Mouse (Mus musculus) embryonic facial prominence, embryonic 10.5 days (tissue): Measurements from ENCODE around the gene Fkbp8. TPM values are rescaled to one million over a fixed set of nuclear protein-coding genes. Genes with fewer than 3 reads are reported as not detected.

Experiments
- DNase-seq: peaks from one replicate; pipeline ENCODE4 v3.0.0-alpha.2; 2017; ENCODE audit warnings: low spot score
- H3K27ac ChIP-seq: fragments of 300-500 bp; sonication (generic); replicated peaks from 2 replicates; pipeline ENCODE4 v1.5.1; 2016; ENCODE audit warnings: mild to moderate bottlenecking
- H3K27me3 ChIP-seq: fragments of 300-500 bp; sonication (generic); replicated peaks from 2 replicates; pipeline ENCODE4 v1.6.1; 2016; ENCODE audit warnings: low read depth, mild to moderate bottlenecking; ENCODE audit not compliant: poor library complexity, severe bottlenecking
- H3K36me3 ChIP-seq: fragments of 300-500 bp; sonication (generic); replicated peaks from 2 replicates; pipeline ENCODE4 v1.6.1; 2016; ENCODE audit warnings: mild to moderate bottlenecking, moderate library complexity
- H3K4me1 ChIP-seq: fragments of 300-500 bp; sonication (generic); 2 replicates; pipeline ENCODE4 v1.6.1; 2016
- H3K4me3 ChIP-seq: fragments of 300-500 bp; sonication (generic); 2 replicates; pipeline ENCODE4 v1.5.1; 2016; ENCODE audit warnings: mild to moderate bottlenecking, moderate library complexity
- H3K9me3 ChIP-seq: fragments of 300-500 bp; sonication (generic); 2 replicates; pipeline ENCODE4 v1.6.1; 2016; ENCODE audit warnings: mild to moderate bottlenecking
- WGBS: fragments of 180-500 bp; shearing (Covaris S2); methylation state at CpG from one replicate; pipeline ENCODE4 v1.1.7; 2016; 5-methylcytosine and 5-hydroxymethylcytosine counted together
- polyA plus RNA-seq: library from polyadenylated mRNA; unstranded; fragments of >200 nt; fragmentation: Nextera tagmentation; extraction: Ambion mirVana; gene quantifications from 2 replicates; pipeline ENCODE4 v1.2.1, GENCODE M21; 2016

Fkbp8 gene
- polyA plus RNA-seq, result 278 and 285 TPM in 2 replicates

GRCm38 (mm10) chr8:70527512-70528181 lies at the start of gene Fkbp8, which contains the start of gene Kxd1:
Fkbp8 (plus strand) TSS chr8:70527724.
Kxd1 (minus strand) TSS chr8:70527956.
- H3K27me3 ChIP-seq, result no peaks in the 10 kb centered on the region
- under 1% methylated on average over 61 of the region's 61 CpGs for WGBS
- DNase-seq, result peak; percentile 98
- peaks cover 34% of the 10 kb centered on the region for H3K4me1 ChIP-seq
- peaks cover 36% of the 10 kb centered on the region for H3K36me3 ChIP-seq
- peak within 1 kb of the TSS; percentile 99 for H3K27ac ChIP-seq
- H3K4me3 ChIP-seq, result peak within 1 kb of the TSS; percentile 90
- no peaks in the 10 kb centered on the region for H3K9me3 ChIP-seq

DNA sequence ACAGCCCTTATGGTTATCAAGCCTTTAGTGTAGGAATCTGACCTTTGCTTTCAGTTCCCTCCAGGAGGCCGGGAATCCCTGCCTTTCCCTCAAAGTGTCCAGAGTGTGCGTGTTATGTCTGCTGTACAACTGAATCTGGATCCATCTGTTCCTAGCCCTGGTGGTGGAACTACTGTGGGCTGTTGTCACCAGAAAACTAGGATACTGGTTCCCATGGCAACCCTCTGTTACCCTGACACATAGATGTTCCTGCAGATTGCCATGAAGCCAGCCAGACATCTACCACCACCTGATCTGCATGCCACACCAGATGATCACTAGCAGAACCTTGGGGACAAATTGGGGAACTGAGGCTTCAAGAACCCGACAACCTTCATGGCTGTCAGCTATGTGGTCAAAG lies 45.6 kb upstream of the Fkbp8 start:
- peaks cover 30% of the 10 kb centered on the region for H3K4me1 ChIP-seq
- WGBS, result 77% methylated on average over 3 of the region's 3 CpGs
- H3K36me3 ChIP-seq, result peaks cover 8% of the 10 kb centered on the region; the same call in 1 of the 2 replicates
- no peak overlapping the region for H3K4me3 ChIP-seq
- no peak overlapping the region for H3K27ac ChIP-seq
- H3K9me3 ChIP-seq, result no peaks in the 10 kb centered on the region
- peaks cover 79% of the 10 kb centered on the region for H3K27me3 ChIP-seq
- no peak for DNase-seq

- WGBS, result 62% methylated on average over 2 of the region's 2 CpGs
- Histone ChIP-seq H3K36me3 (peaks cover 8% of the 10 kb centered on the region; the same call in 1 of the 2 replicates), H3K27me3 (peaks cover 83% of the 10 kb centered on the region), H3K4me1 (peaks cover 30% of the 10 kb centered on the region), H3K9me3 (no peaks in the 10 kb centered on the region), H3K27ac (no peak overlapping the region), H3K4me3 (no peak overlapping the region)
- no peak for DNase-seq
Measured at GRCm38 (mm10) chr8:70482943-70483342, 44.6 kb upstream of the Fkbp8 start.

DNA sequence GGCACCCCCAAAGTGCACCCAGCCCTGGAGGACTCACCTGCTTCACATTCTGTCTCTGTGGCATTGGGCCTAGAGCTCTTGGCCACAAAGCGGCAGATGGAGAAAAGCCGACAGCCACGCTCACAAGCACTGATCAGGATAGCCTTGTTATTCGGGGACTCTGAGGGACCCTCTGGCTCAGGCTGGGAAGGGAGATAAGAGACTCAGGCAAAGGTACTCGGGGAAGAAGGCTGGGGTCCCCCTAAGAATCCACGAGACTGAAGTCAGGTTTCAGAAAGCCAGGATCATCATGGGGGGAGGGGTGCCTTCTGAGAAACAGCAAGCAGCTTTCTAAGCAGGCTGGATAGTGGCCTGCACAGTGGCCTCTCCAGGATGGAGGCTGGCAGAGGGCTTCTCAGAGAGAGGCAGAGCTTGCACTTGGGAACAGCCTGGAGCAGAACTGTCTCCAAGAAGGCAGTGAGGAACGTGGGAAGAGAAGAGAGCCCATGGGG lies 41.3 kb upstream of the Fkbp8 start:
- H3K36me3 ChIP-seq, result peaks cover 8% of the 10 kb centered on the region; the same call in 1 of the 2 replicates
- H3K9me3 ChIP-seq, result no peaks in the 10 kb centered on the region
- peak overlapping the region; percentile 87 for H3K27ac ChIP-seq
- H3K4me1 ChIP-seq, result peaks cover 57% of the 10 kb centered on the region
- peak overlapping the region; percentile 73 for H3K4me3 ChIP-seq
- DNase-seq, result no peak
- 51% methylated on average over 7 of the region's 7 CpGs for WGBS
- H3K27me3 ChIP-seq, result peaks cover 99% of the 10 kb centered on the region

DNA sequence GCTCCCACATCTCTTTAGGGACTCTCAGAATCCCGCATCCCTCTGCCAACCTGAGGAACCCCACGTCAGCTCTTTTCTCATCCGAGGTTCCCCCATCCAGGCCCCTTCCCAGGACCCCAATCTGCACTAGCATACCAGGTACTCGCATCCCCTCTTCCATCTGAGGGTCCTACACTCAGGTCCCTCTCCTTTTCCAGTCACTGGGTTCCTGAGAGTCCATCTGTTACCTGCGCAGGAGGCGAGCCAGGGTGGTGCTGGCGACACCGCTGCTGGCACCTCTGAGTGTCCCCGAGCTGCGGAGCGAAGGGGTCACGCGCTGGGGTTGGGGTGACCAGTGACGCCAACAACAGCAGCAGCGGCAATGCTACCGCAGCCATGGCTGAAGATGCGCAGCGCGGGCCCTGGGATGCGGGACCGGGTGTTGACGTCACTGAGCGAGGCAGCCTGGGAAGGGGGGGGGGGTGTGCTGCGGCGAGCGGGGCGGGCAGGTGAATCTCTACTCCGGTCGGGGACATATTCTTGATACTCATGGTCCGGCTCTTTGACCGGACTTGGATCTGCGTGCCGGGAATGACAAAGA lies 40.5 kb upstream of the Fkbp8 start, which contains the start of gene Tmem59l:
Tmem59l (minus strand) TSS at position 418 of the 580 bp plus-strand sequence.
- DNase-seq, result no peak
- H3K27ac ChIP-seq, result peak within 1 kb of the TSS; percentile 87
- peaks cover 8% of the 10 kb centered on the region; the same call in 1 of the 2 replicates for H3K36me3 ChIP-seq
- peaks cover 99% of the 10 kb centered on the region for H3K27me3 ChIP-seq
- peaks cover 65% of the 10 kb centered on the region for H3K4me1 ChIP-seq
- H3K9me3 ChIP-seq, result no peaks in the 10 kb centered on the region
- 3% methylated on average over 33 of the region's 33 CpGs for WGBS
- H3K4me3 ChIP-seq, result peak within 1 kb of the TSS; percentile 73

DNA sequence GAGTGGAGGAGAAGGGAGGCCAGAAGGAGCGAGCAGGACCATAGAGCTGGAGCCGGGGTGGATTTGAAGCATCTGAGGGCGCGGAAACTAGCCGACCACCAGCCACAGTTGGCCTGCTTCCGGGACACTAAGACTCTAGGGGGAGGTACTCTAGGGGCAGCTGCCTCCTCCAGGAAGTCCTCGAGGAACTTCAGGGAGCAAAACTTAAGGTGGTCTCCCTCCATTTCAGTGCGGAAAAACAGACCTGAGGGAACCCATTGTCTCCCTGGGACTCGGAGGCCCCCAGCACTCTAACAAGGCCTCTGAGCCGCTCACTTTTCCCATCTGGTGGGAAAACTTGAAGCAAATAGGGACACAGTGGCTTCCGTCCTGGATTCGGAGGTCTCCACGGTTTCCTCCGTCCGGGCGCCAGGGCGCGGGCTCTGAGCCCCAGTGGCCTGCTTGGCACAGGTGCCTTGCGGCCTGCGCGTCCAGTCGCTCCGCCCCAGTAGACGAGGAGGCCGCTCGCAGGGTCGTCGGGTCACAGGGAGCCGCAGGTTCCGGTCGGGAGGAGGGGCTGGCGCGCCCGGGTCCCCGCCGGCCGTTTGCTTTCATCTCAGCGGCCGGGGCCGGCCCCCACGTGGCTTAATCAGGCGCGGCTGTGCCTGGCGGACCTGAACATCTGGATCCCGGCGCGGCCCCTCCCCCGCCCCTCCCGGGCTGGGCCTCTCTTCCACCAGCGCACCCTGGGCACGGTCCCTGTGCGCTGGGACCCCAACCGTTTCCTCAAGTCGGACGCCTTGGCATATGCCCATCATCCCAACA lies 39.3 kb upstream of the Fkbp8 start:
- peak overlapping the region; percentile 87 for H3K27ac ChIP-seq
- WGBS, result 2% methylated on average over 55 of the region's 55 CpGs
- H3K36me3 ChIP-seq, result peaks cover 8% of the 10 kb centered on the region; the same call in 1 of the 2 replicates
- H3K9me3 ChIP-seq, result no peaks in the 10 kb centered on the region
- peak; percentile 92 for DNase-seq
- H3K27me3 ChIP-seq, result peaks cover 100% of the 10 kb centered on the region
- peak overlapping the region; percentile 73 for H3K4me3 ChIP-seq
- peaks cover 77% of the 10 kb centered on the region for H3K4me1 ChIP-seq

DNA sequence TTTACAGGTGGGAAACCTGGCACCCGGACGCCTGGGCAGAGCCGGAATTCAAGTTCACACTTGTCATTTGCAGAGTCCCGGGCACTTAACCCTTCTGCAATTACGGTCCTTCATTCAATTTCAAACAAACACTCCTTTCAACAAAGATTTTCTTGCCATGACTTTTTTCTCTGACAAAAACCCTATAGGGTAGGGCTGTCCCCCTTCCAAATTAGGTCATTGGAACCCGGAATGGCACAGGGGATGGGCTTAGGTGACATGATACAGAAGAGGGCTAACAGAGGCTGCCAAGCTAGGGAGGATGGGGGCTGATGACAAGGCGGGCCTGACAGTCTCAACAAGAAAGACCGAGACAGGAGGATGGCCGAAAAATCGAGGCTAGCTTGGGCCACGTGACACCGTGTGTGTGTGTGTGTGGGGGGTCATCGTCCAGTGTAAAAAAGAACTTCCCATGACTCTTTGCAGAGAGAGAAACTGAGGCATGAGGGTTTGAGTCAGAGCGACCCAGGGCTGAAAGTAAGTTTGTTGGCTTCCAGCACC lies 38.5 kb upstream of the Fkbp8 start:
- under 1% methylated on average over 14 of the region's 14 CpGs for WGBS
- H3K4me1 ChIP-seq, result peaks cover 85% of the 10 kb centered on the region
- H3K27ac ChIP-seq, result peak overlapping the region; percentile 87

GRCm38 (mm10) chr8:70489576-70489975 lies 37.9 kb upstream of the Fkbp8 start:
- H3K9me3 ChIP-seq, result no peaks in the 10 kb centered on the region
- H3K4me3 ChIP-seq, result peak overlapping the region; percentile 73
- peaks cover 100% of the 10 kb centered on the region for H3K27me3 ChIP-seq
- DNase-seq, result peak; percentile 77
- peaks cover 91% of the 10 kb centered on the region for H3K4me1 ChIP-seq
- peaks cover 6% of the 10 kb centered on the region; the same call in 1 of the 2 replicates for H3K36me3 ChIP-seq
- peak overlapping the region; percentile 87 for H3K27ac ChIP-seq
- under 1% methylated on average over 41 of the region's 41 CpGs for WGBS

More for the DNA sequence above, 38.5 kb upstream of the Fkbp8 start:
- Histone ChIP-seq H3K27me3 (peaks cover 100% of the 10 kb centered on the region), H3K4me3 (peak overlapping the region; percentile 73), H3K36me3 (peaks cover 8% of the 10 kb centered on the region; the same call in 1 of the 2 replicates), H3K9me3 (no peaks in the 10 kb centered on the region)
- peak; percentile 67 for DNase-seq

DNA sequence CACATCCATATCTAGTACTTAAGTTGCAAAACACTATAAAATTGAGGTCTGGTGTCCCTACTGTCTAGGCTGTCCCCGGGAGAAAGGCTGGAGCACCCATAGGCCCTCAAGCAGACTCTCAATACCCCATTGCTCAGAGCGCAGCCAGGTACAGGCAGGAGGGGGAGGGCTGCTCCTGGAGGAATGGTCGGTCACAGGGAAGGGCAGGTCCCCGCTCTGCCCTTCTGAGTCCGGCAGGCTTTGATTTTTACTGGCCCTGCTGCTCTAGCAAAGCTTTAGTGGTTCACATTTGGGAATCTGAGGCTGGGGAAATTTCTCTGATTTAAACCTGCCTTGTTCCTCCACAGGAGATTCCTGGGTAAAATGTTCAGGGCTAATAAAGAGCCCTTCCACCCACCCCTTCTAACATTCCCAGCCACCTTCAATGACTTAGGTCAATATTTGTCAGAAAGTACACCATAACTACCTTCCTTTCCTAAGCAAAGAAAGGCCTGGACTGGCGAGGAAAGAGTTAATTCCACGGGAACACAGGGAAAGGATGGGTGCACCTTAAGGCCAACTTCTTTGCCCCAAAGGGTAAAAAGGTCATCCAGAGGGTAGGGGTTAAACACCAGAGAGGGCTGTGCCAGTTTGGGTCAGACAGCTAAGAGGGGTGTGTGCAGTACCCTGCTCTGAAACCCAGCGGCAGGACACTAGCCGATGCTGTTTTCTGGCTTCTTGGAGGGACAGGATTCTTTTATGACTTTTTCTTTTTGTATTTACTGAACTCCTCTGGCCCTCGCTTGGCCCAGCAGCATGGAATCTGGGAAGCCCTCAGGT lies 37.3 kb upstream of the Fkbp8 start:
- peaks cover 98% of the 10 kb centered on the region for H3K4me1 ChIP-seq
- no peaks in the 10 kb centered on the region for H3K9me3 ChIP-seq
- peak overlapping the region; percentile 73 for H3K4me3 ChIP-seq
- peaks cover 100% of the 10 kb centered on the region for H3K27me3 ChIP-seq
- WGBS, result 3% methylated on average over 10 of the region's 10 CpGs
- H3K27ac ChIP-seq, result peak overlapping the region; percentile 87
- no peak for DNase-seq
- no peaks in the 10 kb centered on the region for H3K36me3 ChIP-seq

DNA sequence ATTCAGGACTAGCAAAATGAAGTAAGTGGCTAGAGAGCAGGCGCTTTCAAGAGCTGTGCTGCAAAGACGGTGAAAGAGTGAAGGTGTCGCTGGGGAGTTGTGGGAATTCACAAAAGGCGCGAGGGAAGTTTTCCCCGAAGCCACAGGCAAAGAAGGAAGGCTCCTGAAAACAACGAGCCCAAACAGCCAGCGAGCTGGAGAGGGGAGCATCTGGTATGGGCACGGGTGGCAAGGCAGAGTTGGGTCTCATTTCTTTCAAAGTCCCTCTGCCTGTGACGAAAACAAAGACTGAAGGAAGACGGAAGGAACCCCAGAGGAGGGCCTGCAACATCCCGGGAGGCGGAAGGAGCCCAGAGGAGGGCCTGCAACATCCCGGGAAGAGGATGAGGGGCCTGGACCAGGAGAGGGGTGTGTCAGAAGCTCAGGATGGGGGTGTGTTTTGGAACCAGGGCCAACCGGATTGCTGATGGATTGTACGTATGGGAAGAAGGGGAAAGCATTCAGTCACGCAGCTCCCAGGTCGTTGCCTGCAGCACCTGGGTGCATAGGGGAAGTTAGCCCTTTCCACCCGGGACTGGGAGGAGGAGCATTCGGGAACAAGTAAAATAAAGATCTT lies 36.5 kb upstream of the Fkbp8 start:
- DNase-seq, result peak; percentile 67
- 1% methylated on average over 20 of the region's 20 CpGs for WGBS
- H3K27ac ChIP-seq, result peak overlapping the region; percentile 87
- H3K27me3 ChIP-seq, result peaks cover 100% of the 10 kb centered on the region
- no peaks in the 10 kb centered on the region for H3K9me3 ChIP-seq
- peaks cover 100% of the 10 kb centered on the region for H3K4me1 ChIP-seq
- no peaks in the 10 kb centered on the region for H3K36me3 ChIP-seq
- peak overlapping the region; percentile 73 for H3K4me3 ChIP-seq
